12 mouse cellular contexts compared by ENCODE assay signal in the genomic region with DNA sequence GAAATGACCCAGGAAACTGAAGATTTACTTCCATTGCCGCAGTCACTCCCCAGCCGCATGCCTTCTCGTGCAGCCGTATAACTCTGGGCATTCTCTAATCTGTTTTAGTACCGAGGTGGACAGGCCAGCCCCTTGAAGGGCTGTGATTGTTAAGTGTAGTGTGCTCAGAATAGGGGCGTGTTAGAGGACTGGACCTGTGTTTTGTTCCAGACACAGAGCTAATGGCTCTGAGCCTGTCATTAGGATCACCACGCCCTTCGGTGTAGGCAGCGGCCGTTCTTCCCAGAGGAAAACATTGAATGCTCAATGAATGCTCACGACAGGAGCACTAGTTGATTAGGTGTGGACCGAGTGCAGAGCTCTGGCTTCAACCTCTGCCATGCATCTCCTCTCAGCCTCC. TPM values are rescaled to one million over a fixed set of nuclear protein-coding genes. Genes with fewer than 3 reads are reported as not detected.
A peak's percentile ranks its signal among the peaks of the same experiment; 100 is the strongest.
DNase-seq lines count a peak whose midpoint lies in the region; ATAC-seq and TF ChIP-seq lines count a peak whose summit lies in the region.
"Had no signal": no experiment of that assay in that cellular context is flagged by ENCODE, and none has a peak within 500 bp of the region (broad histone marks: within the 10 kb centered on the region; RNA-seq: fewer than 3 reads in every experiment).

No protein-coding gene starts in this region.

- DNase-seq in gastrocnemius, adult 2 months: peak; percentile 48
- no peak for DNase-seq in gastrocnemius, postnatal 10 days
- no peak for DNase-seq in testis, postnatal 14 days (ENCODE audit: low spot score)
- DNase-seq in large intestine, adult 2 months (ENCODE audit: low read depth, low spot score): peak; percentile 31
- no peak for DNase-seq in stomach, postnatal 0 days (ENCODE audit: low spot score)
- DNase-seq in layer of hippocampus, adult 8-10 months (ENCODE audit: low spot score in 2 of 2): no peak
- DNase-seq in natural killer cell, adult 2 months (ENCODE audit: low spot score in 2 of 2): no peak
- DNase-seq: liver, postnatal 0 days; thymus, postnatal 14 days had no signal

- H3K4me3 ChIP-seq in gastrocnemius, adult 2 months: peak overlapping the region; percentile 83
- peak overlapping the region; percentile 38; the same call in 1 of the 2 replicates for H3K4me3 ChIP-seq in testis, adult 2 months (ENCODE audit: control insufficient read depth, low read depth, low read length)
- H3K4me3 ChIP-seq in stomach, postnatal 0 days (ENCODE audit: low read depth, low read length): peak overlapping the region; percentile 63; the same call in 1 of the 2 replicates

- H3K27ac ChIP-seq in gastrocnemius, adult 2 months: peak overlapping the region; percentile 91
- H3K27ac ChIP-seq in testis, adult 2 months (ENCODE audit: control insufficient read depth, insufficient read depth, low read depth, low read length): no peak overlapping the region
- peak overlapping the region; percentile 58; the same call in 1 of the 2 replicates for H3K27ac ChIP-seq in stomach, postnatal 0 days (replicated peaks)
- H3K27ac ChIP-seq: layer of hippocampus, adult 2 months had no signal

- H3K9me3 ChIP-seq in stomach, postnatal 0 days (ENCODE audit: control insufficient read depth, low read length): no peaks in the 10 kb centered on the region

- peaks cover 6% of the 10 kb centered on the region; the same call in 1 of the 2 replicates for H3K4me1 ChIP-seq in testis, adult 2 months (ENCODE audit: control insufficient read depth, insufficient read depth, low read length)
- peaks cover 10% of the 10 kb centered on the region for H3K4me1 ChIP-seq in stomach, postnatal 0 days (replicated peaks; ENCODE audit: control insufficient read depth, insufficient read depth)

- TF ChIP-seq EP300 in stomach, postnatal 0 days (optimal IDR thresholded peaks at IDR 0.05): no peak

- no peak for ATAC-seq in stomach, postnatal 0 days (ENCODE audit: low FRiP score, low TSS enrichment)
- ATAC-seq: liver, postnatal 0 days had no signal

- H3K4me2 ChIP-seq in stomach, postnatal 0 days (replicated peaks; ENCODE audit: low read depth): peak overlapping the region; percentile 59

- H3K9ac ChIP-seq in stomach, postnatal 0 days (ENCODE audit: low read length): peak overlapping the region; percentile 41; the same call in 1 of the 2 replicates
- H3K9ac ChIP-seq: liver, postnatal 0 days had no signal

- 9% methylated on average over 12 of the region's 12 CpGs for WGBS in large intestine, adult 2 months
- 22% methylated on average over 12 of the region's 12 CpGs for WGBS in stomach, postnatal 0 days

- H3K36me3 ChIP-seq in testis, adult 2 months (ENCODE audit: control insufficient read depth, insufficient read depth, low read length): no peaks in the 10 kb centered on the region
- no peaks in the 10 kb centered on the region; the same call in 1 of the 2 replicates for H3K36me3 ChIP-seq in stomach, postnatal 0 days (ENCODE audit: control insufficient read depth, insufficient read depth, low read length)

- H3K27me3 ChIP-seq in testis, adult 2 months (ENCODE audit: control insufficient read depth, insufficient read depth, low read length): no peaks in the 10 kb centered on the region
- no peaks in the 10 kb centered on the region for H3K27me3 ChIP-seq in stomach, postnatal 0 days (ENCODE audit: control insufficient read depth, insufficient read depth, low read length)

- intact Hi-C loops in gastrocnemius, adult 2 months (cut with DNase I): loop anchor here (5.0 kb wide), 1 partner anchor 103 kb away; no protein-coding TSS in a partner anchor

- TF ChIP-seq POLR2A in testis, adult 2 months (IDR thresholded peaks at IDR 0.05; ENCODE audit: control insufficient read depth, low read depth, low read length): no peak

- no peak for TF ChIP-seq CTCF in gastrocnemius, adult 2 months (IDR thresholded peaks at IDR 0.05)
- no peak for TF ChIP-seq CTCF in testis, adult 2 months (IDR thresholded peaks at IDR 0.05; ENCODE audit: control insufficient read depth, insufficient read depth, insufficient replicate concordance, low read depth, low read length)
- no peak for TF ChIP-seq CTCF in stomach, postnatal 0 days (IDR thresholded peaks at IDR 0.05; ENCODE audit: low read depth)

RNA-seq across cellular contexts. Expression of a gene that starts 1.1 kb away (rescaled TPM):
- 10 to 100 TPM; 28.8 to 43.1 TPM for total RNA-seq in gastrocnemius, adult 2 months (2021)
- 100 to 1,000 TPM; 266 to 376 TPM for total RNA-seq in gastrocnemius, postnatal 10 days (2021)
- 6.5 and 9.2 TPM in 2 replicates for polyA plus RNA-seq in testis, adult 2 months (2012; rRNA removed)
- polyA plus RNA-seq in large intestine, adult 2 months (2012; rRNA removed): 215 and 297 TPM in 2 replicates
- polyA plus RNA-seq in stomach, postnatal 0 days (2015; fragmentation: Nextera tagmentation; extraction: Ambion mirVana): 96.7 and 102 TPM in 2 replicates
- total RNA-seq in layer of hippocampus, adult 8-10 months (2022): 10 to 100 TPM; 25.4 to 60.5 (median 37.7) TPM
- total RNA-seq: MEL had no signal

Comparison
In these comparisons a context has a peak if more than half of its experiments do, and no peak if none do; other contexts are left out.
1. DNase-seq: peak in gastrocnemius, adult 2 months (single experiment) and large intestine, adult 2 months (single experiment); none in gastrocnemius, postnatal 10 days (single experiment), testis, postnatal 14 days (single experiment), stomach, postnatal 0 days (single experiment), layer of hippocampus, adult 8-10 months (0 of 2) and natural killer cell, adult 2 months (0 of 2).
2. RNA of a gene that starts 1.1 kb away (total RNA-seq): 266 to 376 TPM in gastrocnemius, postnatal 10 days; 25.4 to 60.5 TPM in layer of hippocampus, adult 8-10 months and 28.8 to 43.1 TPM in gastrocnemius, adult 2 months; every median in the first group is over 4 times any median in the second.
3. Peak in every context shown above with its lines, with median percentiles within 50 percentile points of each other: H3K4me3 ChIP-seq.